Mouse (Mus musculus) midbrain, embryonic 15.5 days (tissue): ENCODE data around the gene Nipsnap3b. TPM values are rescaled to one million over a fixed set of nuclear protein-coding genes. Genes with fewer than 3 reads are reported as not detected.

Source experiments
- ATAC-seq: fragments of 200-750 bp; cut with Nextera tagmentation; replicated peaks from 2 replicates; pipeline ENCODE4 v1.8.0; 2017; ENCODE audit warnings: moderate TSS enrichment
- H3K27ac ChIP-seq: fragments of 300-500 bp; sonication (generic); 2 replicates; pipeline ENCODE4 v1.5.1; 2015; ENCODE audit warnings: mild to moderate bottlenecking, inconsistent platforms
- H3K27me3 ChIP-seq: fragments of 300-500 bp; sonication (generic); replicated peaks from 2 replicates; pipeline ENCODE4 v1.6.1; 2015; ENCODE audit warnings: inconsistent platforms
- H3K36me3 ChIP-seq: fragments of 300-500 bp; sonication (generic); replicated peaks from 2 replicates; pipeline ENCODE4 v1.6.1; 2015; ENCODE audit warnings: inconsistent platforms
- H3K4me1 ChIP-seq: fragments of 300-500 bp; sonication (generic); 2 replicates; pipeline ENCODE4 v1.6.1; 2015; ENCODE audit warnings: inconsistent platforms
- H3K4me2 ChIP-seq: fragments of 300-500 bp; sonication (generic); 2 replicates; pipeline ENCODE4 v1.6.1; 2015; ENCODE audit warnings: inconsistent platforms, mild to moderate bottlenecking, moderate library complexity
- H3K4me3 ChIP-seq: fragments of 300-500 bp; sonication (generic); 2 replicates; pipeline ENCODE4 v1.5.1; 2015; ENCODE audit warnings: mild to moderate bottlenecking, inconsistent platforms
- H3K9ac ChIP-seq: fragments of 300-500 bp; sonication (generic); 2 replicates; pipeline ENCODE4 v1.6.1; 2015; ENCODE audit warnings: mild to moderate bottlenecking, inconsistent platforms
- H3K9me3 ChIP-seq: fragments of 300-500 bp; sonication (generic); 2 replicates; pipeline ENCODE4 v1.6.1; 2016; ENCODE audit warnings: inconsistent platforms
- WGBS: fragments of 180-500 bp; shearing (Covaris S2); methylation state at CpG from one replicate; pipeline ENCODE4 v1.1.7; 2015; ENCODE audit warnings: mixed read lengths; 5-methylcytosine and 5-hydroxymethylcytosine counted together
- polyA plus RNA-seq: library from polyadenylated mRNA; unstranded; fragments of >200 nt; fragmentation: Nextera tagmentation; extraction: Ambion mirVana; gene quantifications from 2 replicates; pipeline ENCODE4 v1.2.1, GENCODE M21; 2015

The Nipsnap3b gene
- polyA plus RNA-seq, 1 experiment from 2014 or later, result 169 TPM

GRCm38 (mm10) chr4:53023189-53023925 is 11.7 kb downstream of the Nipsnap3b start:
- Histone ChIP-seq H3K36me3 (peaks cover 32% of the 10 kb centered on the region), H3K4me3 (no peak overlapping the region)
- WGBS, result 97% methylated on average over 14 of the region's 14 CpGs

GRCm38 (mm10) chr4:53024397-53024796 is 12.7 kb downstream of the Nipsnap3b start:
- Histone ChIP-seq H3K4me2 (no peak overlapping the region), H3K36me3 (peaks cover 28% of the 10 kb centered on the region; the same call in 1 of the 2 replicates), H3K4me3 (no peak overlapping the region), H3K27ac (no peak overlapping the region), H3K9me3 (no peaks in the 10 kb centered on the region), H3K4me1 (no peaks in the 10 kb centered on the region), H3K9ac (no peak overlapping the region), H3K27me3 (no peaks in the 10 kb centered on the region)
- no peak for ATAC-seq
- WGBS, result 91% methylated on average over 4 of the region's 4 CpGs

More at GRCm38 (mm10) chr4:53023189-53023925, 11.7 kb downstream of the Nipsnap3b start:
- no peak overlapping the region for H3K27ac ChIP-seq
- no peaks in the 10 kb centered on the region for H3K27me3 ChIP-seq
- no peaks in the 10 kb centered on the region for H3K9me3 ChIP-seq
- H3K9ac ChIP-seq, result no peak overlapping the region
- H3K4me2 ChIP-seq, result no peak overlapping the region
- no peak for ATAC-seq
- no peaks in the 10 kb centered on the region for H3K4me1 ChIP-seq

GRCm38 (mm10) chr4:53027811-53028210 is 16.1 kb downstream of the Nipsnap3b start:
- no peak overlapping the region for H3K9ac ChIP-seq
- H3K9me3 ChIP-seq, result no peaks in the 10 kb centered on the region
- no peak overlapping the region for H3K27ac ChIP-seq
- H3K4me1 ChIP-seq, result no peaks in the 10 kb centered on the region
- H3K27me3 ChIP-seq, result no peaks in the 10 kb centered on the region
- H3K4me2 ChIP-seq, result no peak overlapping the region
- no peak for ATAC-seq
- H3K36me3 ChIP-seq, result peaks cover 15% of the 10 kb centered on the region; the same call in 1 of the 2 replicates
- no peak overlapping the region for H3K4me3 ChIP-seq
- 87% methylated on average over 3 of the region's 3 CpGs for WGBS

- WGBS, result 40% methylated on average over 8 of the region's 8 CpGs
- 0 out of 2 replicates have a peak, but pooled peaks cover 4% of the 10 kb centered on the region for H3K36me3 ChIP-seq
- no peak overlapping the region for H3K4me2 ChIP-seq
- H3K9me3 ChIP-seq, result no peaks in the 10 kb centered on the region
- H3K4me1 ChIP-seq, result no peaks in the 10 kb centered on the region
- no peak overlapping the region for H3K4me3 ChIP-seq
- H3K27me3 ChIP-seq, result no peaks in the 10 kb centered on the region
- H3K9ac ChIP-seq, result no peak overlapping the region
- 0 out of 2 replicates have a peak, but pooled peaks have one; percentile 39 for ATAC-seq
- H3K27ac ChIP-seq, result no peak overlapping the region
These were observed 18.8 kb downstream of the Nipsnap3b start for GRCm38 (mm10) chr4:53030326-53030948.

GRCm38 (mm10) chr4:53043819-53044218 is 32.1 kb downstream of the Nipsnap3b start:
- H3K36me3 ChIP-seq, result no peaks in the 10 kb centered on the region
- no peak overlapping the region for H3K4me3 ChIP-seq
- no peak overlapping the region for H3K27ac ChIP-seq
- H3K9ac ChIP-seq, result no peak overlapping the region
- WGBS, result 87% methylated on average over 8 of the region's 8 CpGs
- no peak for ATAC-seq
- H3K4me2 ChIP-seq, result no peak overlapping the region
- no peaks in the 10 kb centered on the region for H3K9me3 ChIP-seq
- H3K4me1 ChIP-seq, result 0 out of 2 replicates have a peak, but pooled peaks cover 4% of the 10 kb centered on the region
- H3K27me3 ChIP-seq, result no peaks in the 10 kb centered on the region

GRCm38 (mm10) chr4:53045807-53046206 is 34.1 kb downstream of the Nipsnap3b start:
- Histone ChIP-seq H3K36me3 (peaks cover 4% of the 10 kb centered on the region; the same call in 1 of the 2 replicates), H3K4me3 (no peak overlapping the region), H3K4me2 (no peak overlapping the region), H3K9ac (no peak overlapping the region), H3K27ac (no peak overlapping the region), H3K27me3 (no peaks in the 10 kb centered on the region), H3K9me3 (no peaks in the 10 kb centered on the region), H3K4me1 (0 out of 2 replicates have a peak, but pooled peaks cover 4% of the 10 kb centered on the region)
- 81% methylated on average over 7 of the region's 7 CpGs for WGBS
- peak; percentile 48; the same call in 1 of the 2 replicates for ATAC-seq

DNA sequence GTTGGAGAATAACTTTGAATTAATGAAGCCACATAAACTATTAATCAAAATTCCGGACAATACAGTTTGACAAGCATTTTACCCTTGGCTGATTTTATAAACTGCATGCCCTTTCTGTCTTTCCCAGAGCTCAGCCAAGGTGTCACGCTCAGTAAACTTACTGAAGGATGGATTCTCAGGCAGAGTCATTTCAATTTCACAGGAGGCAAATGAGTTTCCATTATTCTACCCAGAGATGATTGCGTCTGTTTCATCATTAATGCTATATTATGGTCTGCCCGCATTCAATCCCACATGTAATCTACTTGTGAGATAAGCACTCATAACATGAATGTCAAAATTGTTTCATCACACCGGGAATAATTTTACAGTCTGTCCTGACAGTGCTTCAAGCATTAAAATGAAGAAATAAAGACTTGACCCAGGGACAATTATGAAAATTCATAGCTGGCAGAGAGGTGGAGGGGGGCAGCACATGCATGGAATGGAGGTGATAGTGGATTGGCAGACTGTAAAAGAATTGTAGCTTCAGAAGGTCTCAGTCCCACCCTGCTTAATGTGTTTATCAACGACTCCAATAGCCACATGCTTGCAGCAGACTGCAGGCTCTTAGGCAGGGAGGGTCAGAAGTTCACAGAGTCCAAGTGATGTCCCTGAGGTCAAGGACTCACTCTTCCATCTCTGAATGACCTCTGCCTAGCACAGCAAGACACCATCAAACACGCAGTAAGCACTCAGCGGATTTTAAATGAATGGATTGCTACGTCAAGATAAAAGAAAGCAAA is 34.8 kb downstream of the Nipsnap3b start:
- H3K27ac ChIP-seq, result peak overlapping the region; percentile 47; the same call in 1 of the 2 replicates
- no peaks in the 10 kb centered on the region for H3K9me3 ChIP-seq
- peaks cover 5% of the 10 kb centered on the region; the same call in 1 of the 2 replicates for H3K36me3 ChIP-seq
- H3K4me1 ChIP-seq, result 0 out of 2 replicates have a peak, but pooled peaks cover 4% of the 10 kb centered on the region
- no peak overlapping the region for H3K9ac ChIP-seq
- H3K27me3 ChIP-seq, result no peaks in the 10 kb centered on the region
- H3K4me2 ChIP-seq, result no peak overlapping the region
- ATAC-seq, result peak; percentile 63
- H3K4me3 ChIP-seq, result no peak overlapping the region
- 43% methylated on average over 9 of the region's 9 CpGs for WGBS

DNA sequence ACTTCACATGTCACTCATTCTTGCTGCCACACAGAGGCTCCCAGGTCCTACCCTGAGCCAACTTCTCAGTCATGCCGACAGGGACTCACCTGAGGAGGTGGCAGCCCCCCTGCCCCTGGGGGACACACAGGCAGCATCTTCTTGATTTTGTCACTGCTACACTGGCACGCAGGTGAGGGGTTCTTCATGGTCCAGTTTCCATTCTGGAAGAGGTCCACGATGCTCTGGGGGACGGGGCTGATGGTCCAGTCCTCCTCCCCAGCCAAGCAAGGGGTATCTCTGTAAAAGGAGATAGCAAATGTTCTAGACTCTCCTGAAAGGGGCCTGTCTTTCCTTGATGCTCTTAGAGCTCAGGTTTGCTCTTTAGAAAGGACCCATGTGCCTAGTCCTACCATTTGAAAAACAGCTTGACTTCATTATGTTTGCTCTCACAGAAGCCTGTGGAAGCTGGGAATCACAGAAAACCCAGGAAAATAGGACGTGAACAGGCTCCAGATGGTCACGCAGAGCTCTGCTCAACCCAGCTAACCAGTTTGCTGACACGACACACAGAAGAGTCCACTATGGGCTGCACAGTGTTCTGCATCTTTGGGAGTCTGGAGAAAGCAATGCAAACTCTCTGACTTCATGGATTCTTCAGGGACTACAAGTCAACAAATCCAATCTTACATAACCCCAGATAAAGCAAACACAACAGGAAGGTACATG is 50.8 kb downstream of the Nipsnap3b start:
- Histone ChIP-seq H3K9ac (no peak overlapping the region), H3K36me3 (peaks cover 3% of the 10 kb centered on the region; the same call in 1 of the 2 replicates), H3K27me3 (no peaks in the 10 kb centered on the region), H3K4me1 (no peaks in the 10 kb centered on the region), H3K9me3 (no peaks in the 10 kb centered on the region), H3K4me3 (no peak overlapping the region), H3K27ac (no peak overlapping the region), H3K4me2 (no peak overlapping the region)
- WGBS, result 87% methylated on average over 7 of the region's 7 CpGs
- ATAC-seq, result no peak

Other genes starting within 250 kb of the Nipsnap3b start
- gene Olfr275, start 197.3 kb upstream of the Nipsnap3b start, polyA plus RNA-seq, result not detected in 2 replicates
- gene Olfr273, start 152.6 kb upstream of the Nipsnap3b start, polyA plus RNA-seq, result not detected in 2 replicates
- not detected in 2 replicates for gene Olfr272, start 92.7 kb upstream of the Nipsnap3b start, polyA plus RNA-seq
- gene Olfr270, start 47.3 kb upstream of the Nipsnap3b start, polyA plus RNA-seq, result not detected in 2 replicates
- not detected in 2 replicates for gene Nipsnap3a, start 22.6 kb upstream of the Nipsnap3b start, polyA plus RNA-seq
- 11.3 and 12.0 TPM in 2 replicates for gene Abca1, start 148.0 kb downstream of the Nipsnap3b start, polyA plus RNA-seq